Mouse (Mus musculus) cerebellum, adult 2 months (tissue): ENCODE results near the gene Fbxo10.

Experiments used
- CTCF ChIP-seq: fragments of 200-500 bp; IDR thresholded peaks from 2 replicates; pipeline ENCODE4 v1.5.1; 2011; ENCODE audit warnings: low read depth, mild to moderate bottlenecking, control low read depth, low read length, moderate library complexity, borderline replicate concordance; ENCODE audit not compliant: insufficient read depth
- POLR2A ChIP-seq: fragments of 200-500 bp; IDR thresholded peaks from 2 replicates; pipeline ENCODE4 v1.6.1; 2011; ENCODE audit warnings: low read length, control low read depth, borderline replicate concordance; ENCODE audit not compliant: insufficient read depth

- no peak for TF ChIP-seq CTCF
- no peak for TF ChIP-seq POLR2A
Observed at GRCm38 (mm10) chr4:45036048-45036447, 48.4 kb downstream of the Fbxo10 start.
